Mouse (Mus musculus) heart, adult 2 months (tissue): ENCODE data around the gene Lypd6b.

ENCODE experiments used
- CTCF ChIP-seq: fragments of 200-600 bp; IDR thresholded peaks from 2 replicates; pipeline ENCODE4 v1.8.1; 2022; ENCODE audit warnings: antibody characterized with exemption, mild to moderate bottlenecking, moderate library complexity
- EP300 ChIP-seq: fragments of 200-500 bp; IDR thresholded peaks from 2 replicates; pipeline ENCODE4 v1.6.1; 2011; ENCODE audit warnings: low read depth, low read length, control low read depth; ENCODE audit not compliant: insufficient read depth
- POLR2A ChIP-seq: fragments of 200-500 bp; IDR thresholded peaks from 2 replicates; pipeline ENCODE4 v1.6.1; 2011; ENCODE audit warnings: mild to moderate bottlenecking, low read depth, low read length, control low read depth; ENCODE audit not compliant: insufficient read depth

- TF ChIP-seq CTCF (no peak), POLR2A (no peak), EP300 (no peak)
Measured at GRCm38 (mm10) chr2:49995841-49996240, 208.4 kb downstream of the Lypd6b start.
